Mouse (Mus musculus): ENCODE measurements around the gene Bicdl1. TPM values are rescaled to one million over a fixed set of nuclear protein-coding genes. Genes with fewer than 3 reads are reported as not detected.

The Bicdl1 gene
- polyA plus RNA-seq, 1 experiment from 2014 or later: 13.9 TPM

DNA sequence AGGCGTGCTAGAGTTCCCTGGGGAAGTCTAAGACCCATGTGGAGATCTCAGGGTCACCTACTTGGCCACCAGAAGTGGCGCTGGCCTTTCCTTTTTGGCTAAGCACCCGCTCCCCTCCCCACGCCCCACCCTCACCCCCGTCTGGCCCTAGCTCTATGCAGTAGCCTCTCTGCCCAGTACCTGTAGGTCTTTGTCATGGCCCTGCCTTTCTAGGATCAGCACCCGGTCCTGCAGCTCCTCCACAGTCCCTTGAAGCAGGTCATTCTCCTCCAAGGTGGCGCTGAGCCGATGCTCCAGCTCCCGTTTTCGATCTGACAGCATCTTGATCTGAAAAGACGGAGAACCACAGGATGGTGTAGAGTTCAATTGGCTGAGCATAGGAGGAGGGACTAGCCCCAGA lies 61.4 kb downstream of the Bicdl1 start:
- H3K27ac ChIP-seq (ENCODE audit: low read depth, low read length): no peak overlapping the region
- WGBS: 85% methylated on average over 10 of the region's 11 CpGs
- H3K9me3 ChIP-seq (ENCODE audit: control insufficient read depth, low read length): no peaks in the 10 kb centered on the region
- no peak for DNase-seq (ENCODE audit: low spot score)
- ATAC-seq (ENCODE audit: insufficient read depth, low FRiP score, low TSS enrichment): no peak
- no peak overlapping the region for H3K9ac ChIP-seq (ENCODE audit: low read length)
- no peak overlapping the region for H3K4me2 ChIP-seq (ENCODE audit: low read depth)
- no peaks in the 10 kb centered on the region for H3K27me3 ChIP-seq (ENCODE audit: control insufficient read depth, insufficient read depth, low read length)
- H3K36me3 ChIP-seq (ENCODE audit: control insufficient read depth, insufficient read depth, low read length): no peaks in the 10 kb centered on the region
- H3K4me1 ChIP-seq (ENCODE audit: control insufficient read depth, insufficient read depth, low read length): no peaks in the 10 kb centered on the region
- no peak overlapping the region for H3K4me3 ChIP-seq (ENCODE audit: low read depth, low read length)

DNA sequence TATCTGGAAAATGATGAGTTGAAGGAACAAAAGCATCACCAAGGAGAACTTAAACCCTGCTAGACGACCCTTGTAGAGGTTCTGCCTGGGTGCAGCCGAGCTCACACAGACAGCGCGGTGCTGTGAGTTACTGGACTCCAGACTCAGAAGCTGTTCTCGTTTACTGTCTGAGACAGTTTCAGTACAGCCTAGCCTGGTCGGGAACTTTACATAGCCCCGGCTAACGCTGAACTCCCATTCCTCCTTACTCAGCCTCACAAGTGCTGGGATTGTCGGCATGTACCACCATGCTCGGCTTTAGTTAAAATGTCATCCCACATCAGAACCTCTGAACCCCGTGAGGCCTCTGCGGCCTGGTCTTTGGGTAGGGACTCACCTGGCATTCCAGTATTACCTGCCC lies 62.4 kb downstream of the Bicdl1 start:
- H3K36me3 ChIP-seq (ENCODE audit: control insufficient read depth, insufficient read depth, low read length): no peaks in the 10 kb centered on the region
- ATAC-seq (ENCODE audit: insufficient read depth, low FRiP score, low TSS enrichment): no peak
- WGBS: 87% methylated on average over 12 of the region's 12 CpGs
- no peak overlapping the region for H3K4me2 ChIP-seq (ENCODE audit: low read depth)
- H3K9me3 ChIP-seq (ENCODE audit: control insufficient read depth, low read length): no peaks in the 10 kb centered on the region
- DNase-seq (ENCODE audit: low spot score): no peak
- no peak overlapping the region for H3K27ac ChIP-seq (ENCODE audit: low read depth, low read length)
- no peak overlapping the region for H3K9ac ChIP-seq (ENCODE audit: low read length)
- no peak overlapping the region for H3K4me3 ChIP-seq (ENCODE audit: low read depth, low read length)
- H3K4me1 ChIP-seq (ENCODE audit: control insufficient read depth, insufficient read depth, low read length): no peaks in the 10 kb centered on the region
- H3K27me3 ChIP-seq (ENCODE audit: control insufficient read depth, insufficient read depth, low read length): no peaks in the 10 kb centered on the region

DNA sequence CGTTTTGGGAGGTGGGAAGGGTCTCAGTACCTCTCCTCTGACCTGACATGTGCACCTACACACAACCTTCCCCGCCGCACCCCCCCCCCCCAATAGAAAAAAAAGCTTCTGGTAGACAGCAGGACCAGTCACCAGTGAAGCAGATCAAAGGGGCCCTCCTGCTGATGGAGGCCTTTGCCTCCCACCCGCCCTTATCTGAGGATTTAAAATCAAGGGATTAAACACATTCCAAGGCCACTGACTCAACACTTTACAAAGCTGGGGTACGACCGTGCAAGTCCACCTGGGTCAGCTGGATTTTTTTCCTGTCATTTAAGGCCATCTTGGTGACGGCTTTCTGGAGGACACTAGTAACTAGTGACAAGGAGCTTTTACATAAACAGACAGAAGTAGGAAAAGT lies 63.5 kb downstream of the Bicdl1 start:
- DNase-seq (ENCODE audit: low spot score) (no peak), ATAC-seq (ENCODE audit: insufficient read depth, low FRiP score, low TSS enrichment) (no peak)
- Histone ChIP-seq H3K27me3 (ENCODE audit: control insufficient read depth, insufficient read depth, low read length) (no peaks in the 10 kb centered on the region), H3K4me3 (ENCODE audit: low read depth, low read length) (no peak overlapping the region), H3K27ac (ENCODE audit: low read depth, low read length) (no peak overlapping the region), H3K36me3 (ENCODE audit: control insufficient read depth, insufficient read depth, low read length) (no peaks in the 10 kb centered on the region), H3K9ac (ENCODE audit: low read length) (no peak overlapping the region), H3K4me2 (ENCODE audit: low read depth) (no peak overlapping the region), H3K4me1 (ENCODE audit: control insufficient read depth, insufficient read depth, low read length) (no peaks in the 10 kb centered on the region), H3K9me3 (ENCODE audit: control insufficient read depth, low read length) (no peaks in the 10 kb centered on the region)
- WGBS: 13% methylated on average over 7 of the region's 7 CpGs

DNA sequence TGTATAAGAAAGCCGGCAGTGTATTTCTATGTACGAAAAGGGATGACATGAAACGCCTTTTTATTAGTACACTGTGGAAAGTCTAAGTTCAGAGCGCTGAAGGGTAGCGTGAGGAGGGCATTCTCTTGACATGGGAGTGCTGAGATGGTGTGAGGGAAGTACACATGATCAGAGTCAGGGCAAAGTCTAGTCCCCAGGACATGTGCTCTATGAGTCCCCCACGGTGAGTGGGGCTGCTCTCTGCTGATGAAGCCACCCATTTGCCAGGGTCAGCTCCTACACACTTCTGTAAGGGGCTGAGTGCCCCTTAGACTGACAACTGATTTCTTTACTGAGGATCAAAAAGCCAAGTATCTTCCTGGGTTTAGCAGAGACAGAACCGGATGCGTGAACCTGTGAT lies 64.2 kb downstream of the Bicdl1 start:
- H3K9me3 ChIP-seq (ENCODE audit: control insufficient read depth, low read length): no peaks in the 10 kb centered on the region
- no peaks in the 10 kb centered on the region for H3K36me3 ChIP-seq (ENCODE audit: control insufficient read depth, insufficient read depth, low read length)
- 75% methylated on average over 8 of the region's 8 CpGs for WGBS
- no peak for ATAC-seq (ENCODE audit: insufficient read depth, low FRiP score, low TSS enrichment)
- H3K4me3 ChIP-seq (ENCODE audit: low read depth, low read length): no peak overlapping the region
- no peak overlapping the region for H3K9ac ChIP-seq (ENCODE audit: low read length)
- DNase-seq (ENCODE audit: low spot score): no peak
- no peak overlapping the region for H3K27ac ChIP-seq (ENCODE audit: low read depth, low read length)
- H3K4me1 ChIP-seq (ENCODE audit: control insufficient read depth, insufficient read depth, low read length): no peaks in the 10 kb centered on the region
- no peaks in the 10 kb centered on the region for H3K27me3 ChIP-seq (ENCODE audit: control insufficient read depth, insufficient read depth, low read length)
- no peak overlapping the region for H3K4me2 ChIP-seq (ENCODE audit: low read depth)

DNA sequence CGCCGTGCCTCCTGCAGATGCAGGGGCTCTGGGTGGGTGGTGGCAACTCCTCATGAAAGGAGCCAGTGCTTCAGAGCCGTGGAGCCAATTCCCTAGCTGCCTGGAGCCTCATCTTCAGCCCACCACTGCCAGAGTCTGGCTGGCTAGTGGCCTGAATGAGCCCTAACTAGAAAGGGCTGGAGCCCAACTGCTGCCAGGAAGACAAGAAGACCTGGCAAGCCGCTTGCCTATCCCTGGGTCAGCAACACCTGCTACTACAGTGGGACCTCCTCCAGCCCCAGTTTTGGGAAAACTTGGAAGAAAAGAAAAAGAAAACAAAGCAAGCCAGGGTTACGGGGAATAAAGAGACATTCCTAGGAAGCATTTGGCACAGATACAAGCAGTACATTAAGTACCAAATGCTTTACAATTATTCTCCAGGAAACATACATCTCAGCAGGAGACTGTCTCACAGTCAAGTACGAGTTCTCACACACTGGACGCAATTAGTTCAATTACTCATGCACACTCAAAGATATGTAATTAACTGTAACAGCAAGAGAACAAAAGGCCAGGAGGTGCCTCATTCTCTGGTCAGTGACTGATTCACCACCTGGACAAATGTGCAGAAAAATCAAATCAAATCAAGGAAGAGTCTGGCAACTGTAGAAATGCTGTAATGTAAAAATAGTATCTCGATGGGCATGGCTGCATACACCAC lies 64.9 kb downstream of the Bicdl1 start:
- no peak overlapping the region for H3K9ac ChIP-seq (ENCODE audit: low read length)
- no peak overlapping the region for H3K4me2 ChIP-seq (ENCODE audit: low read depth)
- H3K27ac ChIP-seq (ENCODE audit: low read depth, low read length): no peak overlapping the region
- H3K4me1 ChIP-seq (ENCODE audit: control insufficient read depth, insufficient read depth, low read length): no peaks in the 10 kb centered on the region
- no peaks in the 10 kb centered on the region for H3K36me3 ChIP-seq (ENCODE audit: control insufficient read depth, insufficient read depth, low read length)
- H3K4me3 ChIP-seq (ENCODE audit: low read depth, low read length): no peak overlapping the region
- DNase-seq (ENCODE audit: low spot score) (no peak), ATAC-seq (ENCODE audit: insufficient read depth, low FRiP score, low TSS enrichment) (no peak)
- H3K27me3 ChIP-seq (ENCODE audit: control insufficient read depth, insufficient read depth, low read length): no peaks in the 10 kb centered on the region
- 71% methylated on average over 8 of the region's 8 CpGs for WGBS
- no peaks in the 10 kb centered on the region for H3K9me3 ChIP-seq (ENCODE audit: control insufficient read depth, low read length)

DNA sequence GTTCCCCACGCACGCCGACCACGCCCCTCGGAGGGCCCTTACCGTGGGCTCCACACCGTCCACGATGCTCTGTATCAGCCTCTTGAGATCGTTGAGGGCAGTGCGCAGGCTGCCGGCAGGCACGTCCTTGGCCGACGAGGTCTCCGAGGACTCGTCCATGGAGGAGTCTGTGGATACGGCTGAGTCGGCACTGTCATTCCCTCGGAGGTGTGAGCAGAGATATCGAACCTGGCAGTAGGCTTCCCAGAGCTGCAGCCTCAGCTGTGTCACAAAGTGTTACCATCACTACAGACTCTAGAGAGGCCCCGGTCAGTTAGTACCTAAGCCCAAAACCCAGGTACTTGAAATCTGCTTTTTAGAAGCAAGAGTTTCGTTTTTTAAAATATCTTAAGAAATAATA lies 68.8 kb downstream of the Bicdl1 start:
- no peak for ATAC-seq (ENCODE audit: insufficient read depth, low FRiP score, low TSS enrichment)
- H3K9me3 ChIP-seq (ENCODE audit: control insufficient read depth, low read length): no peaks in the 10 kb centered on the region
- H3K27ac ChIP-seq (ENCODE audit: low read depth, low read length): no peak overlapping the region
- 86% methylated on average over 22 of the region's 22 CpGs for WGBS
- no peak overlapping the region for H3K4me3 ChIP-seq (ENCODE audit: low read depth, low read length)
- H3K27me3 ChIP-seq (ENCODE audit: control insufficient read depth, insufficient read depth, low read length): no peaks in the 10 kb centered on the region
- no peak overlapping the region for H3K4me2 ChIP-seq (ENCODE audit: low read depth)
- H3K36me3 ChIP-seq (ENCODE audit: control insufficient read depth, insufficient read depth, low read length): no peaks in the 10 kb centered on the region
- no peaks in the 10 kb centered on the region for H3K4me1 ChIP-seq (ENCODE audit: control insufficient read depth, insufficient read depth, low read length)
- H3K9ac ChIP-seq (ENCODE audit: low read length): no peak overlapping the region
- DNase-seq (ENCODE audit: low spot score): no peak

DNA sequence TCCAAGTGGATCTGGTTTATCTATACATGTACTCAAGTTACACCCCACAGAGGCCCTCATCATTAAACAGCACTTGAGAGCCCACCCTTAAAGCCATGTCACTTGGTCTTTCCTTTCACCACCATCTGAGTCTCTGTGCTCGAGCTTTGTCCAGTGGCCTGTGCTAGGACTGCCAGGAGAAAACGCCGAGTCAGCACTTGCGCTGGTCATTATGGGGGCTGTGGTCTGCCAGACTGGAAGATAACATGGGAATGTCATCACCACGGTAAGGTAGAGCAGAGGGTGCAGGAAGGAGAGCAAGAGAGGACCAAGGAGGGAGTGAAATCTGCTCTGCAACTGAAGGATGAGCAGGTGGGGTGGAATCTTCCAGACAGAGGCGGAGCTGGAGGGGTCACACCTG lies 73.1 kb downstream of the Bicdl1 start:
- no peaks in the 10 kb centered on the region for H3K4me1 ChIP-seq (ENCODE audit: control insufficient read depth, insufficient read depth, low read length)
- H3K4me2 ChIP-seq (ENCODE audit: low read depth): no peak overlapping the region
- ATAC-seq (ENCODE audit: insufficient read depth, low FRiP score, low TSS enrichment) (no peak), DNase-seq (ENCODE audit: low spot score) (no peak)
- H3K9me3 ChIP-seq (ENCODE audit: control insufficient read depth, low read length): no peaks in the 10 kb centered on the region
- no peaks in the 10 kb centered on the region for H3K27me3 ChIP-seq (ENCODE audit: control insufficient read depth, insufficient read depth, low read length)
- no peak overlapping the region for H3K9ac ChIP-seq (ENCODE audit: low read length)
- H3K4me3 ChIP-seq (ENCODE audit: low read depth, low read length): no peak overlapping the region
- WGBS: 83% methylated on average over 6 of the region's 6 CpGs
- H3K27ac ChIP-seq (ENCODE audit: low read depth, low read length): no peak overlapping the region
- H3K36me3 ChIP-seq (ENCODE audit: control insufficient read depth, insufficient read depth, low read length): no peaks in the 10 kb centered on the region

DNA sequence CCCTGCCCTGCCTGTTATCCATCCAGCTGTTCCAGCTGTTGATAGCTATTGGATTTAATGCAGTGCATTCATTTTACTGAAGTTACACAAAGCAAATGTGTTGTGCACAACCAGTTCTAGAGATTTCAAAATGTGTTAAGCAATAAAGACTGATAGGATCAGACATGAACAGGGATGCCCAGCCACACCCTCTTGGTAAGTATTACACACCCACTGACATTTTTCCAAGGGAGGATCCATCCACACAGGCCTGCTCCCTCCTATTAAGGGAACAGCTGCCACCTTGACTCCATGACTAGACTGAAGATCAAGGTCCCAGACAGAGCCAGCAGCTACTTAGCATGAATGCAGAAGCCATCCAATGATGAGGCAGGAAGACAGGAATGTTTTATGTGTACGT lies 74.2 kb downstream of the Bicdl1 start:
- Histone ChIP-seq H3K4me3 (ENCODE audit: low read depth, low read length) (no peak overlapping the region), H3K9ac (ENCODE audit: low read length) (no peak overlapping the region), H3K36me3 (ENCODE audit: control insufficient read depth, insufficient read depth, low read length) (no peaks in the 10 kb centered on the region; the same call in 1 of the 2 replicates), H3K4me1 (ENCODE audit: control insufficient read depth, insufficient read depth, low read length) (peaks cover 3% of the 10 kb centered on the region; the same call in 1 of the 2 replicates), H3K9me3 (ENCODE audit: control insufficient read depth, low read length) (no peaks in the 10 kb centered on the region), H3K4me2 (ENCODE audit: low read depth) (no peak overlapping the region), H3K27me3 (ENCODE audit: control insufficient read depth, insufficient read depth, low read length) (no peaks in the 10 kb centered on the region), H3K27ac (ENCODE audit: low read depth, low read length) (no peak overlapping the region)
- DNase-seq (ENCODE audit: low spot score) (no peak), ATAC-seq (ENCODE audit: insufficient read depth, low FRiP score, low TSS enrichment) (no peak)
- 89% methylated on average over 1 of the region's 1 CpGs for WGBS

DNA sequence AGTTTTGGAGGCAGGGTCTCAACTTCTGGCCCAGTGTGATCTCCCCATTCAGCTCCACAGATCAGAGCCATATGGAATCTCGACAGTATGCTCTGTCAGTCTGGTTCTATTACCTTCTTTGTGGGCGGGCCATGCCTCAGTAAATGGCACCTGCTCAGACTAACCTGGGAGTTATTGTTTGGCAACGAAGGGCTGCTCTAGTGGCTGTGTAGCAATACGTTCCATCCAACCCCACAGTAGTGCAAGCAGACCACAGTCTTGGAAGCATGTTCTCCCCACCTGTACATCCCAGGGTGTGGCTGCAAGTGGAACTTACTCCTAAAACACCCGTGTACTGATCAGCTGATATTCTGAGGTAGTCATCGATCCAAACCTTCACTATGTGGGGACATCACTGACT lies 74.7 kb downstream of the Bicdl1 start:
- no peak for ATAC-seq (ENCODE audit: insufficient read depth, low FRiP score, low TSS enrichment)
- Histone ChIP-seq H3K4me3 (ENCODE audit: low read depth, low read length) (no peak overlapping the region), H3K4me1 (ENCODE audit: control insufficient read depth, insufficient read depth, low read length) (peaks cover 5% of the 10 kb centered on the region; the same call in 1 of the 2 replicates), H3K27ac (ENCODE audit: low read depth, low read length) (no peak overlapping the region), H3K27me3 (ENCODE audit: control insufficient read depth, insufficient read depth, low read length) (no peaks in the 10 kb centered on the region), H3K9ac (ENCODE audit: low read length) (no peak overlapping the region), H3K4me2 (ENCODE audit: low read depth) (no peak overlapping the region), H3K36me3 (ENCODE audit: control insufficient read depth, insufficient read depth, low read length) (no peaks in the 10 kb centered on the region; the same call in 1 of the 2 replicates), H3K9me3 (ENCODE audit: control insufficient read depth, low read length) (no peaks in the 10 kb centered on the region)
- WGBS: 76% methylated on average over 6 of the region's 6 CpGs
- no peak for DNase-seq (ENCODE audit: low spot score)
